ENCODE assay signal across 28 mouse cellular contexts in genomic region chr9:29326283-29326682, GRCm38 (mm10).
DNase-seq lines count a peak whose midpoint lies in the region; ATAC-seq and TF ChIP-seq lines count a peak whose summit lies in the region.
"Had no signal": no experiment of that assay in that cellular context is flagged by ENCODE, and none has a peak within 500 bp of the region (broad histone marks: within the 10 kb centered on the region; RNA-seq: fewer than 3 reads in every experiment).

No protein-coding gene starts in this region.

- H3K9me3 ChIP-seq in lung, embryonic 14.5 days (ENCODE audit: low read depth, low read length) = no peaks in the 10 kb centered on the region
- H3K9me3 ChIP-seq in lung, postnatal 0 days (ENCODE audit: low read length) = no peaks in the 10 kb centered on the region
- H3K9me3 ChIP-seq: embryonic facial prominence, embryonic 13.5 days; embryonic facial prominence, embryonic 15.5 days; forebrain, embryonic 13.5 days; forebrain, embryonic 15.5 days had no signal

- no peak overlapping the region for H3K9ac ChIP-seq in lung, embryonic 14.5 days
- no peak overlapping the region for H3K9ac ChIP-seq in lung, postnatal 0 days (replicated peaks; ENCODE audit: low read depth)
- H3K9ac ChIP-seq: embryonic facial prominence, embryonic 13.5 days; embryonic facial prominence, embryonic 15.5 days; forebrain, embryonic 13.5 days; forebrain, embryonic 15.5 days; forebrain, postnatal 0 days had no signal

- whole genome bisulfite sequencing in lung, embryonic 14.5 days = 60% methylated on average over 3 of the region's 3 CpGs
- 50% methylated on average over 3 of the region's 3 CpGs for WGBS in lung, postnatal 0 days

- no peaks in the 10 kb centered on the region for H3K27me3 ChIP-seq in lung, embryonic 14.5 days (ENCODE audit: insufficient read depth, low read length)
- no peaks in the 10 kb centered on the region for H3K27me3 ChIP-seq in lung, postnatal 0 days (replicated peaks; ENCODE audit: insufficient read depth, low read length)
- H3K27me3 ChIP-seq: CH12.LX; embryonic facial prominence, embryonic 13.5 days; embryonic facial prominence, embryonic 15.5 days; forebrain, embryonic 13.5 days; forebrain, embryonic 15.5 days; Patski had no signal

- no peak for TF ChIP-seq EP300 in lung, postnatal 0 days (IDR thresholded peaks at IDR 0.05)

- no peaks in the 10 kb centered on the region; the same call in 1 of the 2 replicates for H3K4me1 ChIP-seq in lung, embryonic 14.5 days (ENCODE audit: insufficient read depth)
- no peaks in the 10 kb centered on the region for H3K4me1 ChIP-seq in lung, postnatal 0 days (ENCODE audit: insufficient read depth, low read depth, low read length)
- H3K4me1 ChIP-seq: embryonic facial prominence, embryonic 13.5 days; embryonic facial prominence, embryonic 15.5 days; forebrain, embryonic 13.5 days had no signal

- no peak for TF ChIP-seq CTCF in lung, embryonic 14.5 days (IDR thresholded peaks at IDR 0.05; ENCODE audit: low read depth)
- no peak for TF ChIP-seq CTCF in lung, postnatal 0 days (IDR thresholded peaks at IDR 0.05)

- H3K27ac ChIP-seq in lung, embryonic 14.5 days (ENCODE audit: low read depth) = no peak overlapping the region; the same call in 1 of the 2 replicates
- no peak overlapping the region for H3K27ac ChIP-seq in lung, postnatal 0 days (ENCODE audit: low read length)
- H3K27ac ChIP-seq: embryonic facial prominence, embryonic 13.5 days; embryonic facial prominence, embryonic 15.5 days; forebrain, embryonic 13.5 days; forebrain, embryonic 15.5 days had no signal

- no peak overlapping the region for H3K4me3 ChIP-seq in lung, embryonic 14.5 days (ENCODE audit: low read depth, low read length)
- no peak overlapping the region for H3K4me3 ChIP-seq in lung, postnatal 0 days (ENCODE audit: low read depth, low read length)
- H3K4me3 ChIP-seq: embryonic facial prominence, embryonic 13.5 days; embryonic facial prominence, embryonic 15.5 days; erythroblast, embryonic 14.5 days; forebrain, embryonic 13.5 days; forebrain, embryonic 15.5 days had no signal

- ATAC-seq in lung, embryonic 14.5 days (ENCODE audit: insufficient read depth) = no peak
- ATAC-seq in lung, postnatal 0 days = peak; percentile 72
- ATAC-seq in megakaryocyte-erythroid progenitor cell, adult 5-6 weeks (replicated peaks; ENCODE audit: low FRiP score, low TSS enrichment, poor library complexity, severe bottlenecking) = no peak
- ATAC-seq: activated CD4-positive, CD25-positive, alpha-beta regulatory T cell, adult 4 months; CD4-positive, CD25-positive, alpha-beta regulatory T cell, adult 4 months; forebrain, embryonic 13.5 days; forebrain, embryonic 15.5 days; forebrain, postnatal 0 days; Patski had no signal

- H3K36me3 ChIP-seq in lung, embryonic 14.5 days (ENCODE audit: insufficient read depth) = no peaks in the 10 kb centered on the region
- no peaks in the 10 kb centered on the region for H3K36me3 ChIP-seq in lung, postnatal 0 days (ENCODE audit: insufficient read depth, low read length)
- H3K36me3 ChIP-seq: embryonic facial prominence, embryonic 13.5 days; embryonic facial prominence, embryonic 15.5 days; forebrain, embryonic 15.5 days; G1E had no signal

- no peak overlapping the region for H3K4me2 ChIP-seq in lung, embryonic 14.5 days
- no peak overlapping the region for H3K4me2 ChIP-seq in lung, postnatal 0 days (replicated peaks; ENCODE audit: low read depth, low read length)
- H3K4me2 ChIP-seq: embryonic facial prominence, embryonic 13.5 days; embryonic facial prominence, embryonic 15.5 days; forebrain, embryonic 13.5 days; forebrain, embryonic 15.5 days had no signal

- DNase-seq in lung, embryonic 14.5 days = peak; percentile 24
- no peak for DNase-seq in lung, postnatal 4 days
- DNase-seq in lung, postnatal 0 days (ENCODE audit: low spot score) = peak; percentile 61
- DNase-seq in lung, postnatal 25 days (ENCODE audit: low spot score) = no peak
- DNase-seq in brain, adult 2 months (ENCODE audit: low read depth, low spot score) = peak; percentile 62
- DNase-seq: adrenal gland, adult 8-10 months; adrenal gland, postnatal 14 days; adrenal gland, postnatal 36 days; B cell, adult 2 months; cerebellum, adult 11 months; cerebellum, adult 18-20 months; cerebellum, adult 8-10 months; cerebellum, adult 9-11 months; cerebellum, postnatal 14 days; cerebellum, postnatal 36 days; embryo, embryonic 11 days; forebrain, postnatal 0 days had no signal

Comparison
In these comparisons a context has a peak if more than half of its experiments do, and no peak if none do; other contexts are left out.
1. DNase-seq: peak in lung, embryonic 14.5 days (single experiment), lung, postnatal 0 days (single experiment) and brain, adult 2 months (single experiment); none in lung, postnatal 4 days (0 of 2) and lung, postnatal 25 days (single experiment).